18 mouse cellular contexts compared by ENCODE assay signal in the genomic region with DNA sequence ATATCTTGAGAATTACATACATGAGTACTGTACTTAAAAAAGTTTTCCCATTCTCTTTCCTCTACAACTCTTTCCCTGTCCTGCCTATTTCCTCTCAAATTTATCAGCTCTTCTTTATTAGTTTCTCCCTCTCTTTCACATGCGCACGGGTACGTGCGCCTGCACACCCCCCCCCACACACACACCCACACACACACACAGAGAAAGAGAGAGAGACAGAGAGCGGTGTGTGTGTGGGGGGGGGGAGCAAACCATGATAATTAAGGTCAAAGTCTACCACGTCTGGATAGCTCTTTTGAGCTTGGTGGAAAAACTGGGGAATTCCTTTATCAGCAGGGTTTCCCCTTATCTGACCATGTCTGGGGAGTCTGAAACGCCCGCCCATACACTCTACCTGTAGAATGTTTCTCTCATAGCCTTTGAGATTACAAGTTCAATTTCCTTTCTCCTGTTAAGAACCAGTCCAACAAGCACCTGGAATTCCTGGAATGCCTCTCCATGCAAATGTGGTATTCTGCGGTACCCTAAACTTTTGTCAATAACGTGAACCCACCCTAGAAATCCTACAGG.
"Had no signal": no experiment of that assay in that cellular context is flagged by ENCODE, and none has a peak within 500 bp of the region (broad histone marks: within the 10 kb centered on the region; RNA-seq: fewer than 3 reads in every experiment).

No protein-coding gene starts in this region.

- H3K27me3 ChIP-seq: limb, embryonic 13.5 days; liver, embryonic 15.5 days; megakaryocyte, embryonic 14.5 days; midbrain, embryonic 15.5 days; neural tube, embryonic 12.5 days had no signal

- H3K9me3 ChIP-seq: limb, embryonic 13.5 days; liver, embryonic 15.5 days; megakaryocyte, embryonic 14.5 days; midbrain, embryonic 15.5 days; neural tube, embryonic 12.5 days had no signal

- DNase-seq: kidney, adult 18-20 months; kidney, postnatal 14 days; layer of hippocampus, adult 9-11 months; layer of hippocampus, postnatal 36 days; left cerebral cortex, postnatal 4 days; lung, postnatal 10 days; retina, postnatal 1 day; right cerebral cortex, postnatal 4 days; spleen, adult 18-20 months; thymus, adult 18-20 months; thymus, postnatal 14 days had no signal

- H3K4me1 ChIP-seq: limb, embryonic 13.5 days; liver, embryonic 15.5 days; megakaryocyte, embryonic 14.5 days; midbrain, embryonic 15.5 days; neural tube, embryonic 12.5 days had no signal

- H3K27ac ChIP-seq: limb, embryonic 13.5 days; liver, embryonic 15.5 days; macrophage; midbrain, embryonic 15.5 days; neural tube, embryonic 12.5 days had no signal

- H3K36me3 ChIP-seq: limb, embryonic 13.5 days; liver, embryonic 15.5 days; midbrain, embryonic 15.5 days; neural tube, embryonic 12.5 days had no signal

- H3K9ac ChIP-seq: limb, embryonic 13.5 days; liver, embryonic 15.5 days; midbrain, embryonic 15.5 days; neural tube, embryonic 12.5 days had no signal

- H3K4me3 ChIP-seq: limb, embryonic 13.5 days; liver, embryonic 15.5 days; megakaryocyte, embryonic 14.5 days; midbrain, embryonic 15.5 days; neural tube, embryonic 12.5 days had no signal

- ATAC-seq: midbrain, embryonic 15.5 days had no signal

- H3K4me2 ChIP-seq: limb, embryonic 13.5 days; liver, embryonic 15.5 days; midbrain, embryonic 11.5 days; midbrain, embryonic 15.5 days; neural tube, embryonic 12.5 days had no signal
